Mouse (Mus musculus): ENCODE data around the gene Synm.

DNA sequence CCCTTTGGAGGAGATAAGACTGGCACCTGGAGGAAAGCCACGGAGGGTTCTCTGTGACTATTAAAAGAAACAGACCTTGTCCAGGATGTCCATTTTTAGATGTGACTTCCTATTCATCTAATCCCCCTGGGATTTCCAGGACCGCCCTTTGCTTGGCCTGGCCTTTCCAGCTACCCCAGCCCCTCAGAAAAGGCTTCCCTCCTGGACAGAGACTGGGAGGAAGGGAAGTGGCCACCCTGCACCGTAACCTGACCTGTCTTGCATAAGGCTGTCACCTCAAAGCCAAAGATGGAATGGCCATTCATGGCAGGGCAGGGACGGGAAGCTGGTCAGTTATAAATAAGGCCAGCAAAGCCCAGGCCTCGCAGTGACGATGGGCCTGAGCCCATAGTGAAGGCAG, 68.5 kb downstream of the Synm start:
- TF ChIP-seq POLR2A (IDR thresholded peaks at IDR 0.05; ENCODE audit: control insufficient read depth, extremely low read depth, insufficient read depth, low read length, poor library complexity) = no peak
- TF ChIP-seq CTCF (IDR thresholded peaks at IDR 0.05; ENCODE audit: borderline replicate concordance, control insufficient read depth, extremely low read depth, insufficient read depth, low read length, poor library complexity) = no peak
